ENCODE assay signal across 26 mouse cellular contexts in genomic region chr7:114771801-114772200, GRCm38 (mm10). TPM values are rescaled to one million over a fixed set of nuclear protein-coding genes. Genes with fewer than 3 reads are reported as not detected.
A peak's percentile ranks its signal among the peaks of the same experiment; 100 is the strongest.
DNase-seq lines count a peak whose midpoint lies in the region; ATAC-seq lines count a peak whose summit lies in the region.
"Had no signal": no experiment of that assay in that cellular context is flagged by ENCODE, and none has a peak within 500 bp of the region (broad histone marks: within the 10 kb centered on the region; RNA-seq: fewer than 3 reads in every experiment).

No protein-coding gene starts in this region.

- no peaks in the 10 kb centered on the region for H3K9me3 ChIP-seq in intestine, embryonic 15.5 days
- no peaks in the 10 kb centered on the region for H3K9me3 ChIP-seq in liver, embryonic 12.5 days (replicated peaks)
- H3K9me3 ChIP-seq: embryonic facial prominence, embryonic 15.5 days; G1E; heart, embryonic 10.5 days had no signal

- H3K4me3 ChIP-seq in intestine, embryonic 15.5 days (replicated peaks) = no peak overlapping the region
- H3K4me3 ChIP-seq in liver, embryonic 12.5 days = no peak overlapping the region
- H3K4me3 ChIP-seq: embryonic facial prominence, embryonic 15.5 days; gastrocnemius, adult 2 months; heart, embryonic 10.5 days had no signal

- H3K27me3 ChIP-seq in intestine, embryonic 15.5 days (replicated peaks) = no peaks in the 10 kb centered on the region
- H3K27me3 ChIP-seq in liver, embryonic 12.5 days (replicated peaks) = no peaks in the 10 kb centered on the region
- H3K27me3 ChIP-seq: CH12.LX; embryonic facial prominence, embryonic 15.5 days; Patski had no signal

- H3K4me1 ChIP-seq in intestine, embryonic 15.5 days (replicated peaks) = no peaks in the 10 kb centered on the region
- no peaks in the 10 kb centered on the region for H3K4me1 ChIP-seq in liver, embryonic 12.5 days
- H3K4me1 ChIP-seq: embryonic facial prominence, embryonic 15.5 days; heart, embryonic 10.5 days had no signal

- peak; percentile 1 for DNase-seq in 416B (ENCODE audit: low read depth)
- DNase-seq in thymus, adult 18-20 months = no peak
- DNase-seq in cerebellum, postnatal 10 days = no peak
- DNase-seq: adrenal gland, postnatal 25 days; B cell, adult 2 months; cerebellum, adult 8-10 months; gastrocnemius, adult 2 months; heart, postnatal 4 days; kidney, adult 9 months; kidney, postnatal 25 days; right cerebral cortex, postnatal 14 days had no signal

- no peak overlapping the region for H3K4me2 ChIP-seq in intestine, embryonic 15.5 days (replicated peaks)
- no peak overlapping the region for H3K4me2 ChIP-seq in liver, embryonic 12.5 days
- H3K4me2 ChIP-seq: embryonic facial prominence, embryonic 15.5 days; hindbrain, embryonic 14.5 days; midbrain, embryonic 11.5 days had no signal

- WGBS in intestine, embryonic 15.5 days = 62% methylated on average over 7 of the region's 7 CpGs
- WGBS in liver, embryonic 12.5 days (ENCODE audit: insufficient replicate concordance) = 40% methylated on average over 7 of the region's 7 CpGs

- H3K27ac ChIP-seq in intestine, embryonic 15.5 days = no peak overlapping the region
- H3K27ac ChIP-seq in liver, embryonic 12.5 days = peak overlapping the region; percentile 69
- H3K27ac ChIP-seq: embryonic facial prominence, embryonic 15.5 days; gastrocnemius, adult 2 months; heart, embryonic 10.5 days; hindbrain, embryonic 14.5 days had no signal

- no peaks in the 10 kb centered on the region for H3K36me3 ChIP-seq in intestine, embryonic 15.5 days
- no peaks in the 10 kb centered on the region for H3K36me3 ChIP-seq in liver, embryonic 12.5 days
- H3K36me3 ChIP-seq: embryonic facial prominence, embryonic 15.5 days; G1E; heart, embryonic 10.5 days had no signal

- H3K9ac ChIP-seq in intestine, embryonic 15.5 days = no peak overlapping the region
- H3K9ac ChIP-seq in liver, embryonic 12.5 days = no peak overlapping the region
- H3K9ac ChIP-seq: embryonic facial prominence, embryonic 15.5 days; hindbrain, embryonic 14.5 days had no signal

- peak; percentile 69; the same call in 1 of the 2 replicates for ATAC-seq in intestine, embryonic 15.5 days
- ATAC-seq in liver, embryonic 12.5 days = peak; percentile 82
- peak; percentile 77 for ATAC-seq in megakaryocyte-erythroid progenitor cell, adult 5-6 weeks (replicated peaks; ENCODE audit: low FRiP score, low TSS enrichment, poor library complexity, severe bottlenecking)
- no peak for ATAC-seq in activated CD4-positive, CD25-positive, alpha-beta regulatory T cell, adult 4 months
- ATAC-seq: forebrain, embryonic 14.5 days; inflammation-experienced regulatory T-cells, adult 6 months; Patski had no signal

RNA-seq across cellular contexts. Expression of gene Insc, which starts 28.3 kb away (rescaled TPM):
- 19.7 and 20.2 TPM in 2 replicates for polyA plus RNA-seq in intestine, embryonic 15.5 days (2015; fragmentation: Nextera tagmentation; extraction: Ambion mirVana)
- 3.2 and 3.7 TPM in 2 replicates for polyA plus RNA-seq in liver, embryonic 12.5 days (2016; fragmentation: Nextera tagmentation; extraction: Ambion mirVana)
- not detected in 2 replicates for total RNA-seq in megakaryocyte-erythroid progenitor cell, adult 5-6 weeks (2014; fragmentation: Nextera tagmentation)
- not detected in 2 replicates for total RNA-seq in megakaryocyte-erythroid progenitor cell, adult 5-6 weeks (2017)
- 1 to 10 TPM in 1 of 2 experiments, not detected in 1; 1.2 TPM for polyA plus RNA-seq in activated CD4-positive, CD25-positive, alpha-beta regulatory T cell, adult 4 months (2017; shearing (Covaris generic))
- total RNA-seq: CH12.LX, G1E had no signal
- polyA plus RNA-seq: G1E; inflammation-experienced regulatory T-cells, adult 6 months had no signal

RNA-seq across cellular contexts. Expression of gene Calcb, which starts 53.4 kb away (rescaled TPM):
- 1.7 and 2.3 TPM in 2 replicates for polyA plus RNA-seq in intestine, embryonic 15.5 days (2015; fragmentation: Nextera tagmentation; extraction: Ambion mirVana)
- polyA plus RNA-seq in liver, embryonic 12.5 days (2016; fragmentation: Nextera tagmentation; extraction: Ambion mirVana) = not detected in 2 replicates
- total RNA-seq in megakaryocyte-erythroid progenitor cell, adult 5-6 weeks (2014; fragmentation: Nextera tagmentation) = not detected in 2 replicates
- total RNA-seq in megakaryocyte-erythroid progenitor cell, adult 5-6 weeks (2017) = not detected in 2 replicates
- polyA plus RNA-seq in activated CD4-positive, CD25-positive, alpha-beta regulatory T cell, adult 4 months (2017; shearing (Covaris generic)) = not detected
- total RNA-seq: adrenal gland, postnatal 25 days; CH12.LX; G1E; gastrocnemius, adult 2 months; gastrocnemius, postnatal 4 days; left cerebral cortex, postnatal 25 days had no signal
- polyA plus RNA-seq: forebrain, embryonic 14.5 days; G1E; heart, embryonic 10.5 days; inflammation-experienced regulatory T-cells, adult 6 months; midbrain, embryonic 11.5 days had no signal
